Mouse (Mus musculus) midbrain, embryonic 13.5 days (tissue): ENCODE results near the gene Aldh16a1. TPM values are rescaled to one million over a fixed set of nuclear protein-coding genes. Genes with fewer than 3 reads are reported as not detected.
A peak's percentile ranks its signal among the peaks of the same experiment; 100 is the strongest.

Experiments used
- ATAC-seq: fragments of 200-750 bp; cut with Nextera tagmentation; 2 replicates; pipeline ENCODE4 v1.8.0; 2017; ENCODE audit warnings: mild to moderate bottlenecking, moderate TSS enrichment, moderate library complexity
- H3K27ac ChIP-seq: fragments of 300-500 bp; sonication (generic); 2 replicates; pipeline ENCODE4 v1.5.1; 2015; ENCODE audit warnings: inconsistent platforms, mild to moderate bottlenecking, moderate library complexity
- H3K27me3 ChIP-seq: fragments of 300-500 bp; sonication (generic); 2 replicates; pipeline ENCODE4 v1.6.1; 2015; ENCODE audit warnings: mild to moderate bottlenecking, inconsistent platforms
- H3K36me3 ChIP-seq: fragments of 300-500 bp; sonication (generic); 2 replicates; pipeline ENCODE4 v1.6.1; 2015; ENCODE audit warnings: mild to moderate bottlenecking, inconsistent platforms
- H3K4me1 ChIP-seq: fragments of 300-500 bp; sonication (generic); replicated peaks from 2 replicates; pipeline ENCODE4 v1.6.1; 2015; ENCODE audit warnings: inconsistent platforms
- H3K4me2 ChIP-seq: fragments of 300-500 bp; sonication (generic); replicated peaks from 2 replicates; pipeline ENCODE4 v1.6.1; 2015; ENCODE audit warnings: moderate library complexity, mild to moderate bottlenecking, inconsistent platforms
- H3K4me3 ChIP-seq: fragments of 300-500 bp; sonication (generic); replicated peaks from 2 replicates; pipeline ENCODE4 v1.5.1; 2015; ENCODE audit warnings: mild to moderate bottlenecking, inconsistent platforms
- H3K9ac ChIP-seq: fragments of 300-500 bp; sonication (generic); replicated peaks from 2 replicates; pipeline ENCODE4 v1.6.1; 2015; ENCODE audit warnings: mild to moderate bottlenecking, inconsistent platforms
- H3K9me3 ChIP-seq: fragments of 300-500 bp; sonication (generic); 2 replicates; pipeline ENCODE4 v1.6.1; 2016; ENCODE audit warnings: mild to moderate bottlenecking, inconsistent platforms
- WGBS: fragments of 180-500 bp; shearing (Covaris S2); methylation state at CpG from one replicate; pipeline ENCODE4 v1.1.7; 2015; 5-methylcytosine and 5-hydroxymethylcytosine counted together
- polyA plus RNA-seq: library from polyadenylated mRNA; unstranded; fragments of >200 nt; fragmentation: Nextera tagmentation; extraction: Ambion mirVana; gene quantifications from 2 replicates; pipeline ENCODE4 v1.2.1, GENCODE M21; 2015

Aldh16a1 gene
- polyA plus RNA-seq, 1 experiment from 2014 or later: 27.2 TPM

GRCm38 (mm10) chr7:45191803-45192363 is 37.5 kb upstream of the Aldh16a1 start:
- Histone ChIP-seq H3K9ac (0 out of 2 replicates have a peak overlapping the region, but pooled peaks have one; percentile 12), H3K9me3 (no peaks in the 10 kb centered on the region), H3K4me1 (peaks cover 12% of the 10 kb centered on the region), H3K27me3 (peaks cover 35% of the 10 kb centered on the region), H3K27ac (no peak overlapping the region), H3K36me3 (no peaks in the 10 kb centered on the region), H3K4me2 (no peak overlapping the region), H3K4me3 (no peak overlapping the region)
- 29% methylated on average over 8 of the region's 8 CpGs for WGBS
- ATAC-seq: no peak

GRCm38 (mm10) chr7:45191161-45191560 is 36.8 kb upstream of the Aldh16a1 start:
- Histone ChIP-seq H3K4me1 (peaks cover 14% of the 10 kb centered on the region), H3K27ac (no peak overlapping the region), H3K27me3 (peaks cover 42% of the 10 kb centered on the region), H3K36me3 (no peaks in the 10 kb centered on the region), H3K4me2 (no peak overlapping the region), H3K9me3 (no peaks in the 10 kb centered on the region), H3K4me3 (no peak overlapping the region), H3K9ac (no peak overlapping the region)
- ATAC-seq: no peak
- 87% methylated on average over 2 of the region's 2 CpGs for WGBS

GRCm38 (mm10) chr7:45190186-45190585 is 35.8 kb upstream of the Aldh16a1 start:
- no peak overlapping the region for H3K4me2 ChIP-seq
- H3K36me3 ChIP-seq: no peaks in the 10 kb centered on the region
- peaks cover 20% of the 10 kb centered on the region for H3K4me1 ChIP-seq
- H3K27ac ChIP-seq: no peak overlapping the region
- no peak for ATAC-seq
- H3K9ac ChIP-seq: no peak overlapping the region
- WGBS: 93% methylated on average over 6 of the region's 6 CpGs
- H3K4me3 ChIP-seq: no peak overlapping the region
- peaks cover 51% of the 10 kb centered on the region for H3K27me3 ChIP-seq
- no peaks in the 10 kb centered on the region for H3K9me3 ChIP-seq

- Histone ChIP-seq H3K36me3 (no peaks in the 10 kb centered on the region), H3K27ac (no peak overlapping the region), H3K4me1 (peaks cover 24% of the 10 kb centered on the region), H3K9ac (no peak overlapping the region), H3K9me3 (no peaks in the 10 kb centered on the region), H3K27me3 (peaks cover 53% of the 10 kb centered on the region), H3K4me3 (no peak overlapping the region), H3K4me2 (no peak overlapping the region)
- ATAC-seq: no peak
- WGBS: 71% methylated on average over 16 of the region's 16 CpGs
These were observed 35.2 kb upstream of the Aldh16a1 start for GRCm38 (mm10) chr7:45189600-45189999.

GRCm38 (mm10) chr7:45185921-45186320 is 31.5 kb upstream of the Aldh16a1 start:
- H3K4me3 ChIP-seq: no peak overlapping the region
- H3K4me2 ChIP-seq: no peak overlapping the region
- no peak for ATAC-seq
- peaks cover 39% of the 10 kb centered on the region for H3K4me1 ChIP-seq
- H3K27ac ChIP-seq: no peak overlapping the region
- H3K36me3 ChIP-seq: no peaks in the 10 kb centered on the region
- no peaks in the 10 kb centered on the region for H3K9me3 ChIP-seq
- 69% methylated on average over 7 of the region's 7 CpGs for WGBS
- no peak overlapping the region for H3K9ac ChIP-seq
- peaks cover 85% of the 10 kb centered on the region for H3K27me3 ChIP-seq

- Histone ChIP-seq H3K36me3 (no peaks in the 10 kb centered on the region), H3K9me3 (no peaks in the 10 kb centered on the region), H3K4me1 (peaks cover 41% of the 10 kb centered on the region), H3K9ac (no peak overlapping the region), H3K27me3 (peaks cover 87% of the 10 kb centered on the region), H3K4me2 (no peak overlapping the region), H3K27ac (no peak overlapping the region), H3K4me3 (no peak overlapping the region)
- 65% methylated on average over 7 of the region's 7 CpGs for WGBS
- ATAC-seq: no peak
These were observed 29.3 kb upstream of the Aldh16a1 start for GRCm38 (mm10) chr7:45183672-45184071.

- H3K9ac ChIP-seq: peak overlapping the region; percentile 49
- no peak overlapping the region for H3K27ac ChIP-seq
- ATAC-seq: peak; percentile 44
- no peaks in the 10 kb centered on the region for H3K9me3 ChIP-seq
- peaks cover 94% of the 10 kb centered on the region for H3K27me3 ChIP-seq
- peak overlapping the region; percentile 55 for H3K4me2 ChIP-seq
- peaks cover 41% of the 10 kb centered on the region for H3K4me1 ChIP-seq
- H3K4me3 ChIP-seq: peak overlapping the region; percentile 33
- no peaks in the 10 kb centered on the region for H3K36me3 ChIP-seq
- WGBS: 14% methylated on average over 11 of the region's 11 CpGs
These were observed 28.2 kb upstream of the Aldh16a1 start for GRCm38 (mm10) chr7:45182606-45183005.

- Histone ChIP-seq H3K4me3 (peak overlapping the region; percentile 33), H3K9me3 (no peaks in the 10 kb centered on the region), H3K27me3 (peaks cover 98% of the 10 kb centered on the region), H3K4me1 (peaks cover 41% of the 10 kb centered on the region), H3K36me3 (no peaks in the 10 kb centered on the region), H3K4me2 (peak overlapping the region; percentile 55), H3K27ac (no peak overlapping the region), H3K9ac (peak overlapping the region; percentile 49)
- WGBS: under 1% methylated on average over 34 of the region's 34 CpGs
- ATAC-seq: peak; percentile 83
These were observed 27.8 kb upstream of the Aldh16a1 start for GRCm38 (mm10) chr7:45182199-45182601.

GRCm38 (mm10) chr7:45181540-45181939 is 27.2 kb upstream of the Aldh16a1 start:
- Histone ChIP-seq H3K9me3 (no peaks in the 10 kb centered on the region), H3K4me3 (peak overlapping the region; percentile 33), H3K27me3 (peaks cover 98% of the 10 kb centered on the region), H3K27ac (no peak overlapping the region), H3K4me1 (peaks cover 44% of the 10 kb centered on the region), H3K4me2 (peak overlapping the region; percentile 55), H3K9ac (no peak overlapping the region; the same call in 1 of the 2 replicates), H3K36me3 (no peaks in the 10 kb centered on the region)
- WGBS: 4% methylated on average over 35 of the region's 35 CpGs
- ATAC-seq: 0 out of 2 replicates have a peak, but pooled peaks have one; percentile 5

GRCm38 (mm10) chr7:45180896-45181477 is 26.6 kb upstream of the Aldh16a1 start, which contains the start of gene Pth2:
Gene Pth2 (plus strand): TSS chr7:45180995.
- H3K9ac ChIP-seq: no peak within 1 kb of the TSS; the same call in 1 of the 2 replicates

GRCm38 (mm10) chr7:45179469-45179868 is 25.1 kb upstream of the Aldh16a1 start, which contains the start of gene Gfy:
Gene Gfy (minus strand): TSS chr7:45179569.
- H3K4me3 ChIP-seq: no peak within 1 kb of the TSS
- H3K36me3 ChIP-seq: no peaks in the 10 kb centered on the region
- peaks cover 100% of the 10 kb centered on the region for H3K27me3 ChIP-seq
- WGBS: 21% methylated on average over 7 of the region's 7 CpGs
- H3K27ac ChIP-seq: no peak within 1 kb of the TSS
- no peak within 1 kb of the TSS for H3K9ac ChIP-seq
- H3K4me2 ChIP-seq: no peak within 1 kb of the TSS
- no peaks in the 10 kb centered on the region for H3K9me3 ChIP-seq
- peaks cover 40% of the 10 kb centered on the region for H3K4me1 ChIP-seq
- ATAC-seq: no peak

More at GRCm38 (mm10) chr7:45180896-45181477, 26.6 kb upstream of the Aldh16a1 start, which contains the start of gene Pth2:
- 21% methylated on average over 20 of the region's 20 CpGs for WGBS
- peaks cover 45% of the 10 kb centered on the region for H3K4me1 ChIP-seq
- peak within 1 kb of the TSS; percentile 33 for H3K4me3 ChIP-seq
- peak within 1 kb of the TSS; percentile 55 for H3K4me2 ChIP-seq
- H3K36me3 ChIP-seq: no peaks in the 10 kb centered on the region
- ATAC-seq: no peak
- H3K9me3 ChIP-seq: no peaks in the 10 kb centered on the region
- no peak within 1 kb of the TSS for H3K27ac ChIP-seq
- peaks cover 98% of the 10 kb centered on the region for H3K27me3 ChIP-seq

GRCm38 (mm10) chr7:45178550-45178949 is 24.2 kb upstream of the Aldh16a1 start:
- WGBS: 16% methylated on average over 7 of the region's 7 CpGs
- H3K36me3 ChIP-seq: no peaks in the 10 kb centered on the region
- H3K9me3 ChIP-seq: no peaks in the 10 kb centered on the region
- no peak for ATAC-seq
- H3K27ac ChIP-seq: no peak overlapping the region
- H3K9ac ChIP-seq: no peak overlapping the region
- peaks cover 39% of the 10 kb centered on the region for H3K4me1 ChIP-seq
- H3K4me3 ChIP-seq: no peak overlapping the region
- H3K4me2 ChIP-seq: no peak overlapping the region
- peaks cover 99% of the 10 kb centered on the region for H3K27me3 ChIP-seq
